Mouse (Mus musculus) intestine, embryonic 15.5 days (tissue): ENCODE data around the gene Sema3f. TPM values are rescaled to one million over a fixed set of nuclear protein-coding genes. Genes with fewer than 3 reads are reported as not detected.

ENCODE experiments used
- ATAC-seq: fragments of 200-750 bp; cut with Nextera tagmentation; 2 replicates; pipeline ENCODE4 v1.8.0; 2017; ENCODE audit warnings: moderate TSS enrichment, moderate library complexity
- H3K27ac ChIP-seq: fragments of 300-500 bp; sonication (generic); 2 replicates; pipeline ENCODE4 v1.5.1; 2015; ENCODE audit warnings: mild to moderate bottlenecking, inconsistent platforms
- H3K27me3 ChIP-seq: fragments of 300-500 bp; sonication (generic); replicated peaks from 2 replicates; pipeline ENCODE4 v1.6.1; 2015; ENCODE audit warnings: inconsistent platforms
- H3K36me3 ChIP-seq: fragments of 300-500 bp; sonication (generic); 2 replicates; pipeline ENCODE4 v1.6.1; 2015; ENCODE audit warnings: inconsistent platforms
- H3K4me1 ChIP-seq: fragments of 300-500 bp; sonication (generic); replicated peaks from 2 replicates; pipeline ENCODE4 v1.6.1; 2015; ENCODE audit warnings: inconsistent platforms
- H3K4me2 ChIP-seq: fragments of 300-500 bp; sonication (generic); replicated peaks from 2 replicates; pipeline ENCODE4 v1.6.1; 2015; ENCODE audit warnings: mild to moderate bottlenecking, inconsistent platforms
- H3K4me3 ChIP-seq: fragments of 300-500 bp; sonication (generic); replicated peaks from 2 replicates; pipeline ENCODE4 v1.5.1; 2015; ENCODE audit warnings: inconsistent platforms
- H3K9ac ChIP-seq: fragments of 300-500 bp; sonication (generic); 2 replicates; pipeline ENCODE4 v1.6.1; 2015; ENCODE audit warnings: inconsistent platforms
- H3K9me3 ChIP-seq: fragments of 300-500 bp; sonication (generic); 2 replicates; pipeline ENCODE4 v1.6.1; 2016; ENCODE audit warnings: inconsistent platforms
- WGBS: fragments of 180-500 bp; shearing (Covaris S2); methylation state at CpG from one replicate; pipeline ENCODE4 v1.1.7; 2015; 5-methylcytosine and 5-hydroxymethylcytosine counted together
- polyA plus RNA-seq: library from polyadenylated mRNA; unstranded; fragments of >200 nt; fragmentation: Nextera tagmentation; extraction: Ambion mirVana; gene quantifications from 2 replicates; pipeline ENCODE4 v1.2.1, GENCODE M21; 2015

Sema3f gene
- polyA plus RNA-seq, 1 experiment from 2014 or later, result 8.9 TPM

GRCm38 (mm10) chr9:107648767-107649166 is 61.5 kb downstream of the Sema3f start:
- WGBS, result 52% methylated on average over 3 of the region's 3 CpGs
- Histone ChIP-seq H3K4me3 (no peak overlapping the region), H3K4me2 (no peak overlapping the region), H3K9me3 (no peaks in the 10 kb centered on the region), H3K27ac (no peak overlapping the region), H3K36me3 (no peaks in the 10 kb centered on the region), H3K4me1 (peaks cover 5% of the 10 kb centered on the region), H3K27me3 (no peaks in the 10 kb centered on the region), H3K9ac (no peak overlapping the region)
- no peak for ATAC-seq

- Histone ChIP-seq H3K4me2 (no peak overlapping the region), H3K27ac (no peak overlapping the region), H3K4me1 (peaks cover 5% of the 10 kb centered on the region; the same call in 1 of the 2 replicates), H3K36me3 (no peaks in the 10 kb centered on the region), H3K9ac (no peak overlapping the region), H3K27me3 (no peaks in the 10 kb centered on the region), H3K4me3 (no peak overlapping the region), H3K9me3 (no peaks in the 10 kb centered on the region)
- no peak for ATAC-seq
- 81% methylated on average over 6 of the region's 6 CpGs for WGBS
Measured at GRCm38 (mm10) chr9:107646975-107647374, 63.3 kb downstream of the Sema3f start.

- 13% methylated on average over 5 of the region's 5 CpGs for WGBS
- peak; percentile 72 for ATAC-seq
- Histone ChIP-seq H3K4me2 (0 out of 2 replicates have a peak overlapping the region, but pooled peaks have one; percentile 69), H3K9ac (no peak overlapping the region), H3K27ac (no peak overlapping the region), H3K4me3 (no peak overlapping the region), H3K27me3 (no peaks in the 10 kb centered on the region), H3K4me1 (peaks cover 5% of the 10 kb centered on the region; the same call in 1 of the 2 replicates), H3K9me3 (no peaks in the 10 kb centered on the region), H3K36me3 (no peaks in the 10 kb centered on the region)
Measured at GRCm38 (mm10) chr9:107645577-107645976, 64.7 kb downstream of the Sema3f start.

- H3K27me3 ChIP-seq, result no peaks in the 10 kb centered on the region
- no peaks in the 10 kb centered on the region for H3K36me3 ChIP-seq
- H3K9ac ChIP-seq, result peak overlapping the region; percentile 42
- peak; percentile 63 for ATAC-seq
- H3K4me3 ChIP-seq, result peak overlapping the region; percentile 32; the same call in 1 of the 2 replicates
- H3K27ac ChIP-seq, result no peak overlapping the region
- 0 out of 2 replicates have a peak, but pooled peaks cover 3% of the 10 kb centered on the region for H3K4me1 ChIP-seq
- peak overlapping the region; percentile 69 for H3K4me2 ChIP-seq
- no peaks in the 10 kb centered on the region for H3K9me3 ChIP-seq
- WGBS, result 34% methylated on average over 7 of the region's 7 CpGs
Measured at GRCm38 (mm10) chr9:107645153-107645510, 65.1 kb downstream of the Sema3f start.

GRCm38 (mm10) chr9:107644495-107645152 is 65.7 kb downstream of the Sema3f start:
- Histone ChIP-seq H3K27ac (0 out of 2 replicates have a peak overlapping the region, but pooled peaks have one; percentile 6), H3K4me1 (0 out of 2 replicates have a peak, but pooled peaks cover 3% of the 10 kb centered on the region), H3K4me3 (peak overlapping the region; percentile 32), H3K27me3 (no peaks in the 10 kb centered on the region), H3K9ac (peak overlapping the region; percentile 42), H3K9me3 (no peaks in the 10 kb centered on the region), H3K4me2 (peak overlapping the region; percentile 69), H3K36me3 (no peaks in the 10 kb centered on the region)
- ATAC-seq, result peak; percentile 81
- 4% methylated on average over 35 of the region's 35 CpGs for WGBS

- Histone ChIP-seq H3K4me1 (0 out of 2 replicates have a peak, but pooled peaks cover 3% of the 10 kb centered on the region), H3K4me2 (no peak overlapping the region), H3K27ac (no peak overlapping the region), H3K27me3 (no peaks in the 10 kb centered on the region), H3K9ac (no peak overlapping the region), H3K9me3 (no peaks in the 10 kb centered on the region), H3K36me3 (no peaks in the 10 kb centered on the region), H3K4me3 (no peak overlapping the region)
- no peak for ATAC-seq
- 93% methylated on average over 13 of the region's 13 CpGs for WGBS
Measured at GRCm38 (mm10) chr9:107643544-107644214, 66.6 kb downstream of the Sema3f start.

- WGBS, result 59% methylated on average over 8 of the region's 8 CpGs
Measured at GRCm38 (mm10) chr9:107641666-107642065, 68.6 kb downstream of the Sema3f start.

GRCm38 (mm10) chr9:107640257-107640772 is 70.0 kb downstream of the Sema3f start:
- H3K27ac ChIP-seq, result 0 out of 2 replicates have a peak overlapping the region, but pooled peaks have one; percentile 17
- WGBS, result 32% methylated on average over 8 of the region's 8 CpGs

More at GRCm38 (mm10) chr9:107641666-107642065, 68.6 kb downstream of the Sema3f start:
- ATAC-seq, result no peak
- H3K4me3 ChIP-seq, result no peak overlapping the region
- no peak overlapping the region for H3K9ac ChIP-seq
- H3K4me1 ChIP-seq, result 0 out of 2 replicates have a peak, but pooled peaks cover 6% of the 10 kb centered on the region
- H3K27ac ChIP-seq, result 0 out of 2 replicates have a peak overlapping the region, but pooled peaks have one; percentile 13
- no peak overlapping the region for H3K4me2 ChIP-seq
- no peaks in the 10 kb centered on the region for H3K9me3 ChIP-seq
- no peaks in the 10 kb centered on the region for H3K36me3 ChIP-seq
- no peaks in the 10 kb centered on the region for H3K27me3 ChIP-seq

GRCm38 (mm10) chr9:107637070-107637469 is 73.2 kb downstream of the Sema3f start:
- H3K27ac ChIP-seq, result peak overlapping the region; percentile 5; the same call in 1 of the 2 replicates
- H3K9me3 ChIP-seq, result no peaks in the 10 kb centered on the region
- H3K4me1 ChIP-seq, result peaks cover 21% of the 10 kb centered on the region
- no peak for ATAC-seq
- no peak overlapping the region for H3K4me3 ChIP-seq
- no peak overlapping the region for H3K9ac ChIP-seq
- no peak overlapping the region for H3K4me2 ChIP-seq
- H3K27me3 ChIP-seq, result no peaks in the 10 kb centered on the region
- 22% methylated on average over 7 of the region's 7 CpGs for WGBS
- 0 out of 2 replicates have a peak, but pooled peaks cover 3% of the 10 kb centered on the region for H3K36me3 ChIP-seq

More at GRCm38 (mm10) chr9:107640257-107640772, 70.0 kb downstream of the Sema3f start:
- no peaks in the 10 kb centered on the region for H3K27me3 ChIP-seq
- H3K4me1 ChIP-seq, result peaks cover 13% of the 10 kb centered on the region
- H3K4me2 ChIP-seq, result no peak overlapping the region
- H3K4me3 ChIP-seq, result no peak overlapping the region
- no peaks in the 10 kb centered on the region for H3K9me3 ChIP-seq
- H3K9ac ChIP-seq, result no peak overlapping the region
- no peaks in the 10 kb centered on the region for H3K36me3 ChIP-seq
- ATAC-seq, result no peak

GRCm38 (mm10) chr9:107635279-107636028 is 74.8 kb downstream of the Sema3f start, which contains the start of gene Gnai2:
Gene Gnai2, minus strand, starts transcription at chr9:107635367.
- peak; percentile 96 for ATAC-seq
- no peaks in the 10 kb centered on the region for H3K9me3 ChIP-seq

GRCm38 (mm10) chr9:107634406-107635278 is 75.6 kb downstream of the Sema3f start:
- H3K9ac ChIP-seq, result peak overlapping the region; percentile 98
- peak overlapping the region; percentile 91 for H3K4me3 ChIP-seq
- H3K27ac ChIP-seq, result peak overlapping the region; percentile 88
- peak overlapping the region; percentile 94 for H3K4me2 ChIP-seq
- peak; percentile 16 for ATAC-seq
- H3K27me3 ChIP-seq, result no peaks in the 10 kb centered on the region
- 0 out of 2 replicates have a peak, but pooled peaks cover 4% of the 10 kb centered on the region for H3K36me3 ChIP-seq
- WGBS, result under 1% methylated on average over 35 of the region's 35 CpGs
- no peaks in the 10 kb centered on the region for H3K9me3 ChIP-seq
- peaks cover 45% of the 10 kb centered on the region for H3K4me1 ChIP-seq

More at GRCm38 (mm10) chr9:107635279-107636028, 74.8 kb downstream of the Sema3f start, which contains the start of gene Gnai2:
- H3K27me3 ChIP-seq, result no peaks in the 10 kb centered on the region
- H3K36me3 ChIP-seq, result 0 out of 2 replicates have a peak, but pooled peaks cover 4% of the 10 kb centered on the region
- peaks cover 37% of the 10 kb centered on the region for H3K4me1 ChIP-seq
- peak within 1 kb of the TSS; percentile 88 for H3K27ac ChIP-seq
- WGBS, result 3% methylated on average over 38 of the region's 38 CpGs
- peak within 1 kb of the TSS; percentile 98 for H3K9ac ChIP-seq
- peak within 1 kb of the TSS; percentile 91 for H3K4me3 ChIP-seq
- H3K4me2 ChIP-seq, result peak within 1 kb of the TSS; percentile 94
